Mouse (Mus musculus) liver, embryonic 14.5 days (tissue): ENCODE results near the gene 1700003F12Rik. TPM values are rescaled to one million over a fixed set of nuclear protein-coding genes. Genes with fewer than 3 reads are reported as not detected.
A peak's percentile ranks its signal among the peaks of the same experiment; 100 is the strongest.

Experiments
- ATAC-seq: fragments of 200-750 bp; cut with Nextera tagmentation; 2 replicates; pipeline ENCODE4 v1.8.0; 2017; ENCODE audit warnings: moderate number of reproducible peaks, mild to moderate bottlenecking, moderate library complexity; ENCODE audit not compliant: insufficient read depth
- DNase-seq, 3 experiments: peaks; one replicate each; pipeline ENCODE4 v3.0.0-alpha.2; 2012 to 2013; ENCODE audit warnings: low read depth in 3 of 3, low spot score in 3 of 3
- H3K27ac ChIP-seq: fragments of 300-500 bp; sonication (generic); 2 replicates; pipeline ENCODE4 v1.5.1; 2014; ENCODE audit warnings: moderate library complexity, mild to moderate bottlenecking, control low read depth, inconsistent platforms
- H3K27me3 ChIP-seq: fragments of 300-500 bp; sonication (generic); 2 replicates; pipeline ENCODE4 v1.6.1; 2014; ENCODE audit warnings: mild to moderate bottlenecking, low read length, moderate library complexity; ENCODE audit not compliant: control insufficient read depth, insufficient read depth
- H3K36me3 ChIP-seq: fragments of 300-500 bp; sonication (generic); replicated peaks from 2 replicates; pipeline ENCODE4 v1.6.1; 2014; ENCODE audit warnings: low read depth; ENCODE audit not compliant: control insufficient read depth, insufficient read depth
- H3K4me1 ChIP-seq, 2 experiments: fragments of 200-500 bp in 1 of 2; fragments of 300-500 bp in 1 of 2; sonication (generic) in 1 of 2; replicated peaks; 2 replicates each; pipeline ENCODE4 v1.6.1; 2012 to 2014; ENCODE audit warnings: antibody characterized with exemption in 1 of 2, inconsistent platforms in 1 of 2, low read length in 1 of 2; ENCODE audit not compliant: control insufficient read depth in 2 of 2, insufficient read depth in 2 of 2
- H3K4me2 ChIP-seq: fragments of 300-500 bp; sonication (generic); 2 replicates; pipeline ENCODE4 v1.6.1; 2014; ENCODE audit warnings: low read depth, mild to moderate bottlenecking, control low read depth, moderate library complexity
- H3K4me3 ChIP-seq, 2 experiments: fragments of 200-500 bp in 1 of 2; fragments of 300-500 bp in 1 of 2; sonication (generic) in 1 of 2; 2 replicates each; pipeline ENCODE4 v1.5.1; 2012 to 2014; ENCODE audit warnings: low read depth in 2 of 2, low read length in 2 of 2, mild to moderate bottlenecking in 2 of 2, control low read depth in 1 of 2, inconsistent platforms in 1 of 2, moderate library complexity in 1 of 2; ENCODE audit not compliant: insufficient read depth in 1 of 2
- H3K9ac ChIP-seq: fragments of 300-500 bp; sonication (generic); replicated peaks from 2 replicates; pipeline ENCODE4 v1.6.1; 2014; ENCODE audit warnings: mild to moderate bottlenecking, control low read depth, moderate library complexity
- H3K9me3 ChIP-seq: fragments of 300-500 bp; sonication (generic); 2 replicates; pipeline ENCODE4 v1.6.1; 2016; ENCODE audit warnings: low read length, mixed read lengths; ENCODE audit not compliant: control insufficient read depth
- CTCF ChIP-seq: IDR thresholded peaks from 2 replicates; pipeline ENCODE4 v1.5.1; 2016; ENCODE audit warnings: antibody characterized with exemption, low read depth, control low read depth
- EP300 ChIP-seq: IDR thresholded peaks from 2 replicates; pipeline ENCODE4 v1.6.1; 2016; ENCODE audit warnings: antibody characterized with exemption, low read depth
- WGBS: fragments of 180-500 bp; shearing (Covaris S2); extraction: QIAGEN DNeasy Blood & Tissue Kit; methylation state at CpG from one replicate; pipeline ENCODE4 v1.1.7; 2014; ENCODE audit not compliant: insufficient replicate concordance; 5-methylcytosine and 5-hydroxymethylcytosine counted together
- polyA plus RNA-seq, 2 experiments: library from polyadenylated mRNA; depleted of rRNA in 1 of 2; stranded (reverse) in 1 of 2; unstranded in 1 of 2; fragments of >200 nt; fragmentation: Nextera tagmentation in 1 of 2; extraction: Ambion mirVana in 1 of 2; gene quantifications; 2 replicates each; pipeline versions ENCODE4 v1.2.1 to v1.2.3; 2012 to 2014

The 1700003F12Rik gene
- polyA plus RNA-seq, 2 experiments, result 1.1 to 1.3 TPM

DNA sequence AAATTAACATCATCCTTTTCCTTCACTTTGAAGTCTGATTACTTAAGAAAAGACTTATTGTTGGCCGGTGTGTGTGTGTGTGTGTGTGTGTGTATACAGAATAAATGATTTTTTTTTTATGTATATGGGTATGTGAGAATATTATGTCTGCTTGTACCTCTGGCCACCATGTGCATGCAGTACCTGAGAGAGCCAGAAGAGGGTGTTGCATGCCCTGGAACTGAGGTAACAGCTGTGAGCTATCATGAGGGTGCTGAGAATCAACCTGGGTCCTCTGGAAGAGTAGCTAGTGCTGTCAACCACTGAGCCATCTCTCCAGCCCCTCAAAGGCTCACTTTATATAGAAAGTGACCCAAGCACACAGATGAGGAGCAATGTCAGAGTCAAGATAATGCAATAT is 34.5 kb downstream of the 1700003F12Rik start:
- DNase-seq (no peak), ATAC-seq (no peak)
- Histone ChIP-seq H3K27ac (no peak overlapping the region), H3K36me3 (no peaks in the 10 kb centered on the region), H3K4me3 (no peak overlapping the region), H3K9me3 (no peaks in the 10 kb centered on the region), H3K4me2 (no peak overlapping the region), H3K4me1 (peaks cover 0 to 18% of the 10 kb centered on the region in 2 experiments), H3K9ac (no peak overlapping the region), H3K27me3 (no peaks in the 10 kb centered on the region)
- TF ChIP-seq EP300 (no peak), CTCF (peak; percentile 55; the same call in 1 of the 2 replicates)
- WGBS, result 76% methylated on average over 1 of the region's 1 CpGs

- H3K9ac ChIP-seq, result no peak overlapping the region
- H3K27ac ChIP-seq, result no peak overlapping the region
- peaks cover 0 to 18% of the 10 kb centered on the region in 2 experiments for H3K4me1 ChIP-seq
- TF ChIP-seq EP300, result peak; percentile 32; the same call in 1 of the 2 replicates
- no peak for TF ChIP-seq CTCF
- peaks cover 6% of the 10 kb centered on the region for H3K36me3 ChIP-seq
- no peak overlapping the region for H3K4me2 ChIP-seq
- H3K27me3 ChIP-seq, result no peaks in the 10 kb centered on the region
- DNase-seq, result no peak
- WGBS, result 40% methylated on average over 15 of the region's 15 CpGs
- no peak overlapping the region for H3K4me3 ChIP-seq
- peak; percentile 73 for ATAC-seq
- H3K9me3 ChIP-seq, result no peaks in the 10 kb centered on the region
These were observed 37.3 kb downstream of the 1700003F12Rik start for GRCm38 (mm10) chr2:154583906-154584872.

GRCm38 (mm10) chr2:154584931-154585601 is 38.2 kb downstream of the 1700003F12Rik start:
- TF ChIP-seq CTCF, result no peak
- TF ChIP-seq EP300, result no peak
- Histone ChIP-seq H3K36me3 (peaks cover 6% of the 10 kb centered on the region), H3K9ac (no peak overlapping the region), H3K27me3 (no peaks in the 10 kb centered on the region), H3K27ac (no peak overlapping the region), H3K4me2 (no peak overlapping the region), H3K4me3 (no peak overlapping the region), H3K4me1 (peaks cover 0 to 18% of the 10 kb centered on the region in 2 experiments), H3K9me3 (no peaks in the 10 kb centered on the region)
- DNase-seq (no peak), ATAC-seq (no peak)
- WGBS, result 67% methylated on average over 17 of the region's 17 CpGs

DNA sequence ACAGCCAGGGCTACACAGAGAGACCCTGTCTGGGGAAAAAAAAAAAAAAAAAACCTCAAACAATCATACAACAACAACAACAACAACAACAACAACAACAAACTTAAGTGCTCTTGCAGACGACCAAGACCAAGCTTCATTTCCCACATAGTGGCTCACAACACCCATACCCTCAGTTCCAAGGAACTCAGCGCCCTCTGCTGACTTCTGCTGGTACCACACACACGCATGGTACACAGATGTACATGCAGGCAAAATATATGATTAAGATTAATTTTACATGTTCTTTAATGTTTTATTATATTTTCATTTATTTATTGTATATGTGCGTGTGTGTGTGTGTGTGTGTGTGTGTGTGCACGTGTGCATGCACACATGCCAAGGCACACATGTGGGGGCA is 39.5 kb downstream of the 1700003F12Rik start:
- 57% methylated on average over 5 of the region's 5 CpGs for WGBS
- H3K4me1 ChIP-seq, result peaks cover 0 to 18% of the 10 kb centered on the region in 2 experiments
- no peak overlapping the region for H3K4me3 ChIP-seq
- TF ChIP-seq CTCF, result peak; percentile 79
- no peak for TF ChIP-seq EP300
- H3K36me3 ChIP-seq, result peaks cover 6% of the 10 kb centered on the region
- no peak overlapping the region for H3K9ac ChIP-seq
- no peaks in the 10 kb centered on the region for H3K27me3 ChIP-seq
- no peak for DNase-seq
- H3K4me2 ChIP-seq, result no peak overlapping the region
- H3K9me3 ChIP-seq, result no peaks in the 10 kb centered on the region
- H3K27ac ChIP-seq, result no peak overlapping the region
- ATAC-seq, result no peak

DNA sequence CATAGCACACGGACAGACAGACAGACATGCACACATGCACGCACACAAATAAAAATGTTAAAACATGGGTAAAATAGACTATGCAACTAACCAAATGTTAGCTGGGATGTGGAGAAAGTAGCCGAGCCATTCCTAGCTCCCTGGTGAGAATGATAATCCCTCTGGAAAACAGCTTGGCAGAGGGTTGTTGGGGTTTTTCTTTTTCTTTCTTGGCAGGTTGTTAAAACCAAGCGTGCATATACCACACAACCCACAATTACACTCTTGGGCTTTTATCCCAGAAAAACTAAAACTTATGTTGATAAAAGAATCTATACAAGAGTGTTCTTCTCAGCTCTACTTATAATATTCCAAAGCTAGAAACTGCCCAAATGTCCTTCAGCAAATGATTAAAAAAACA is 42.2 kb downstream of the 1700003F12Rik start:
- ATAC-seq, result no peak
- Histone ChIP-seq H3K27me3 (no peaks in the 10 kb centered on the region), H3K4me3 (no peak overlapping the region), H3K4me1 (peaks cover 0 to 4% of the 10 kb centered on the region in 2 experiments; a peak in 3 of 4 replicates), H3K9ac (no peak overlapping the region), H3K36me3 (peaks cover 6% of the 10 kb centered on the region), H3K4me2 (no peak overlapping the region), H3K27ac (no peak overlapping the region), H3K9me3 (no peaks in the 10 kb centered on the region)
- 80% methylated on average over 4 of the region's 4 CpGs for WGBS
- TF ChIP-seq CTCF, result no peak
- no peak for TF ChIP-seq EP300
- DNase-seq, result no peak
